Mouse (Mus musculus): ENCODE data around the gene Junb. TPM values are rescaled to one million over a fixed set of nuclear protein-coding genes. Genes with fewer than 3 reads are reported as not detected.

Junb gene
- polyA plus RNA-seq, 1 experiment: 158 TPM

DNA sequence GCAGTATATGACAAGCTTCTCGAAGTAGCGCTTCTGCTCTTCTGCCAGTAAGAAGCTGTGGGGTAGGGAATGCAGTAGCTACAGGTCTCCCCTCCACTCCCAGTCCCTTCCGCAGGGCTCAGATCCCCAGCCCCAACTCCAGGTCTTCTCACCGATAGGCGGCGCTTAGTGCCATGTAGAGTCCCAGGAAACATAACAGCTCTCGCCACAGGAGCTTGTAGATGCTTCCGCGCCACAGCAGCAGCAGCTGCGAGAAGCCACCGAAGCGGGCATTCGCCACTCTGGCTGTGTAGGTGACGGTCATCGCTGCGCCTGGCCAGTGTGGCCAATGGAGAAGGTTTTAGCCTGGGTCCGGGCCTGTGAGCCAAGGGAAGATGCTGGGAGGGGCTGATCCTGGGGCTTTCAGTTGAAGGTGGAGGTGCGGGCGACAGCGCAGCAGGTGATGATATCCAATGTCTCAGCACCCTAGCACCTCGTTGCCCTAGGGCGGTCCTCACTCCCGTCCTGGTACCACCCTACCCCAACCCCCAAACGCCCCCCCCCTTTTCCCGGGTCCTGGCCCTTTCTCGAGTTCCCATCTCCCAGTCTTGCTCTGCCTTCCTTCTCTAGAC, 34.8 kb upstream of the Junb start:
- H3K36me3 ChIP-seq (ENCODE audit: control insufficient read depth, insufficient read depth): peaks cover 1% of the 10 kb centered on the region
- no peaks in the 10 kb centered on the region for H3K79me2 ChIP-seq (ENCODE audit: control insufficient read depth, insufficient read depth)
- no peaks in the 10 kb centered on the region for H3K79me3 ChIP-seq (ENCODE audit: low read depth)
- no peak overlapping the region for H3K4me3 ChIP-seq (ENCODE audit: insufficient read depth, poor library complexity, severe bottlenecking)
- TF ChIP-seq CEBPB (IDR thresholded peaks at IDR 0.05; ENCODE audit: low read depth) (no peak), FOSL1 (IDR thresholded peaks at IDR 0.05; ENCODE audit: insufficient read depth, low read length, poor library complexity, severe bottlenecking) (no peak), CTCF (IDR thresholded peaks at IDR 0.05; ENCODE audit: control insufficient read depth, insufficient read depth, insufficient read length) (peak; percentile 17)
- peaks cover 11% of the 10 kb centered on the region for H3K27me3 ChIP-seq (ENCODE audit: control insufficient read depth, insufficient read depth, insufficient read length)
- peak overlapping the region; percentile 12 for H3ac ChIP-seq (ENCODE audit: control insufficient read depth, insufficient read length, low read depth)

DNA sequence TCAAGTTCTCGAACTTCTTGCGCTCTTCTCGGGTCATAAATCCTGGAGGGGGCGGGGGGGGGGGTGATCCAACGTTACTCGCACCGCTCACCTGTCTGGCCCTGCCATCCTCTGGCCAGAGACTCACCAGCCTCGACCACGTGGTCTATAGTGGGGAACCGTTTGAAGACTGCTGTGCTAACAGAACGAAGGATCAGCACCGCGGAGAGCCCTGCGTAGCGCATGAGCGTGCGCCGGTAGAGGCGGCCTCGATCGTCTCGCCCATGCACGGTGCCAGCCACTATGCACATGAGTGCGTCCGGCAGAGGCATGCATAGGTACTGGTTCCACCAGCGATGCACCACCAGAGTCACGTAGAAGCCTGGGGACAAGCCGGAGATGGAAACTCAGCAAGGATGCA, 32.7 kb upstream of the Junb start:
- Histone ChIP-seq H3K27me3 (ENCODE audit: control insufficient read depth, insufficient read depth, insufficient read length) (peaks cover 11% of the 10 kb centered on the region), H3K4me3 (ENCODE audit: insufficient read depth, poor library complexity, severe bottlenecking) (no peak overlapping the region), H3K79me2 (ENCODE audit: control insufficient read depth, insufficient read depth) (no peaks in the 10 kb centered on the region), H3K79me3 (ENCODE audit: low read depth) (no peaks in the 10 kb centered on the region), H3ac (ENCODE audit: control insufficient read depth, insufficient read length, low read depth) (no peak overlapping the region), H3K36me3 (ENCODE audit: control insufficient read depth, insufficient read depth) (no peaks in the 10 kb centered on the region)
- no peak for TF ChIP-seq CEBPB (IDR thresholded peaks at IDR 0.05; ENCODE audit: low read depth)
- TF ChIP-seq FOSL1 (IDR thresholded peaks at IDR 0.05; ENCODE audit: insufficient read depth, low read length, poor library complexity, severe bottlenecking): no peak
- TF ChIP-seq MYOD1 (IDR thresholded peaks at IDR 0.05; ENCODE audit: control insufficient read depth, insufficient read length, low read depth): no peak
- TF ChIP-seq USF1 (IDR thresholded peaks at IDR 0.05; ENCODE audit: low read depth): no peak
- no peak for TF ChIP-seq MAX (IDR thresholded peaks at IDR 0.05)
- no peak for TF ChIP-seq CTCF (IDR thresholded peaks at IDR 0.05; ENCODE audit: control insufficient read depth, insufficient read depth, insufficient read length)
- TF ChIP-seq MYOG (IDR thresholded peaks at IDR 0.05; ENCODE audit: control insufficient read depth, extremely low read depth, insufficient read length): no peak

DNA sequence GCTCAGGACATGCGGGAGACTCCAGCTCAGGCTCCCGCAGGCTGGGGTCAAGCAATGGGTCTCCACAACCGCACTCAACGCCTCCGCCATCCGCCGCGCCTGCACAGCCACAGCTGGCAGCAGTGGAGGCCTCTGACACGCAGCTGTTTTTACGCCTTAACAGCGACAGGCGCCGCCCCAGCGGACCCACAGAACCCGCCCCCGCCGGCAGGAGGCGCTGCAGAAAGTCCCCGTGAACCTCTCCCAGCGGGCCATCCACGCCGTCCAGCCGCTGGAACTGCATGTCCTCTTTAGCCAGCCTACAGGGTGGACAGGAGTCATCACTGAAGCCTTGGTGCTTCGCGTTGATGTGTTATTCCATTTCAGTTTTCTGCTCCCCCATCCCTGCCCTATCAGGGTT, 29.2 kb upstream of the Junb start:
- TF ChIP-seq CTCF (IDR thresholded peaks at IDR 0.05; ENCODE audit: control insufficient read depth, insufficient read depth, insufficient read length) (no peak), MAX (IDR thresholded peaks at IDR 0.05) (no peak), MYOD1 (IDR thresholded peaks at IDR 0.05; ENCODE audit: control insufficient read depth, insufficient read length, low read depth) (no peak), MYOG (IDR thresholded peaks at IDR 0.05; ENCODE audit: control insufficient read depth, extremely low read depth, insufficient read length) (no peak), FOSL1 (IDR thresholded peaks at IDR 0.05; ENCODE audit: insufficient read depth, low read length, poor library complexity, severe bottlenecking) (no peak), USF1 (IDR thresholded peaks at IDR 0.05; ENCODE audit: low read depth) (no peak), CEBPB (IDR thresholded peaks at IDR 0.05; ENCODE audit: low read depth) (no peak)
- Histone ChIP-seq H3K79me2 (ENCODE audit: control insufficient read depth, insufficient read depth) (no peaks in the 10 kb centered on the region), H3K4me3 (ENCODE audit: insufficient read depth, poor library complexity, severe bottlenecking) (no peak overlapping the region), H3K79me3 (ENCODE audit: low read depth) (no peaks in the 10 kb centered on the region), H3K27me3 (ENCODE audit: control insufficient read depth, insufficient read depth, insufficient read length) (peaks cover 6% of the 10 kb centered on the region), H3ac (ENCODE audit: control insufficient read depth, insufficient read length, low read depth) (no peak overlapping the region), H3K36me3 (ENCODE audit: control insufficient read depth, insufficient read depth) (no peaks in the 10 kb centered on the region)

DNA sequence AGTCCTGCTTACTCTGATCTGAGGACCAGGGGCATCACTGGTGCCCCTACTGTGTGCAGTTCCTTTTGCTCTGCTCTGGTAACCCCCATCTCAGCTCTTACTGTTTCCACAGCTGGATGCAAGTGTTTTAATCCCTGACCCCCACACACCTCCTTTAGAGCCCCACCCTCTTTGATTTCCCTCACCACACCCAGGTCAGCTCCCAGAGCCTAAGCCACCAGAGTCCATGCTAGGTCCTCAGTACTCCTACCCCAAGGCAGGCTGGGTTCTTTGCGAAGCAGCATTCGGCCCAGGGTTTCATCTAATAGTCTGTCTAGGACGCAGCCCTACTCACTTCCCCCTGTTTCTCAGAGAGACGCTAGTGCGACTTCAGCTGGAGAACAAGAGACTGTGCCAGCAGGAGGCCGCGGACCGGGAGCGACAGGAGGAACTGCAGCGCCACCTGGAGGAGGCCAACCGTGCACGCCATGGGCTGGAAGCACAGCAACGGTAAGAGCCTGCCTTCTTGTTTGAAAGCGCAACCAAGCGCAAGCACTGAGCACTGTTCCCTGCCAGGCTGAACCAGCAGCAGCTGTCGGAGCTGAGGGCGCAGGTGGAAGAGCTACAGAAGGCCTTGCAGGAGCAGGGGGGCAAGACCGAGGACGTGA, 19.3 kb upstream of the Junb start:
- Histone ChIP-seq H3K36me3 (ENCODE audit: control insufficient read depth, insufficient read depth) (no peaks in the 10 kb centered on the region), H3K4me3 (ENCODE audit: insufficient read depth, poor library complexity, severe bottlenecking) (no peak overlapping the region), H3K79me3 (ENCODE audit: low read depth) (no peaks in the 10 kb centered on the region), H3ac (ENCODE audit: control insufficient read depth, insufficient read length, low read depth) (peak overlapping the region; percentile 47), H3K27me3 (ENCODE audit: control insufficient read depth, insufficient read depth, insufficient read length) (no peaks in the 10 kb centered on the region), H3K79me2 (ENCODE audit: control insufficient read depth, insufficient read depth) (no peaks in the 10 kb centered on the region)
- TF ChIP-seq MYOD1 (IDR thresholded peaks at IDR 0.05; ENCODE audit: control insufficient read depth, insufficient read length, low read depth) (no peak), MYOG (IDR thresholded peaks at IDR 0.05; ENCODE audit: control insufficient read depth, extremely low read depth, insufficient read length) (no peak), USF1 (IDR thresholded peaks at IDR 0.05; ENCODE audit: low read depth) (no peak), CEBPB (IDR thresholded peaks at IDR 0.05; ENCODE audit: low read depth) (no peak), CTCF (IDR thresholded peaks at IDR 0.05; ENCODE audit: control insufficient read depth, insufficient read depth, insufficient read length) (peak; percentile 96), MAX (IDR thresholded peaks at IDR 0.05) (peak; percentile 34), FOSL1 (IDR thresholded peaks at IDR 0.05; ENCODE audit: insufficient read depth, low read length, poor library complexity, severe bottlenecking) (no peak)

DNA sequence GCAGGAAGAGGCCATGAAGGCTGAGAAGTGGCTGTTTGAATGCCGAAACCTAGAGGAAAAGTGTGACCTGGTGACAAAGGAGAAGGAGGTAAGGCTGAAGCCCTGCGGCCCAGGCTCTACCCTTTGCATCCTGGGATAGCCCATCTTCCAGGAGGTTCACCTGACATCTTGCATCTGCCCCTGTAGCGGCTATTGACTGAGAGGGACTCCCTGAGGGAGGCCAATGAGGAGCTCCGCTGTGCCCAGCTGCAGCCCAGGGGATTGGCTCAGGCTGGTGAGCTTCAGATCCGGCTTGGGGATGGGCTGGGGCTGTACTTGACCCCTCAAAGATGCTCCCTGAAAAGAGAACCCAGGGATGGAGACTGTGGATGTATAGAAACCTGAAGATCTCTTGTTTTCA, 18.5 kb upstream of the Junb start:
- H3K79me3 ChIP-seq (ENCODE audit: low read depth): no peaks in the 10 kb centered on the region
- no peaks in the 10 kb centered on the region for H3K36me3 ChIP-seq (ENCODE audit: control insufficient read depth, insufficient read depth)
- H3K79me2 ChIP-seq (ENCODE audit: control insufficient read depth, insufficient read depth): no peaks in the 10 kb centered on the region
- H3ac ChIP-seq (ENCODE audit: control insufficient read depth, insufficient read length, low read depth): no peak overlapping the region
- H3K27me3 ChIP-seq (ENCODE audit: control insufficient read depth, insufficient read depth, insufficient read length): no peaks in the 10 kb centered on the region
- TF ChIP-seq MYOD1 (IDR thresholded peaks at IDR 0.05; ENCODE audit: control insufficient read depth, insufficient read length, low read depth) (no peak), USF1 (IDR thresholded peaks at IDR 0.05; ENCODE audit: low read depth) (no peak), CEBPB (IDR thresholded peaks at IDR 0.05; ENCODE audit: low read depth) (no peak), FOSL1 (IDR thresholded peaks at IDR 0.05; ENCODE audit: insufficient read depth, low read length, poor library complexity, severe bottlenecking) (no peak), CTCF (IDR thresholded peaks at IDR 0.05; ENCODE audit: control insufficient read depth, insufficient read depth, insufficient read length) (no peak), MYOG (IDR thresholded peaks at IDR 0.05; ENCODE audit: control insufficient read depth, extremely low read depth, insufficient read length) (no peak), MAX (IDR thresholded peaks at IDR 0.05) (no peak)
- H3K4me3 ChIP-seq (ENCODE audit: insufficient read depth, poor library complexity, severe bottlenecking): no peak overlapping the region

Measured in C2C12 (cell line).